Comparison of ENCODE assay signal across 8 mouse cellular contexts in genomic region chr12:70345531-70346138, GRCm38 (mm10). TPM values are rescaled to one million over a fixed set of nuclear protein-coding genes. Genes with fewer than 3 reads are reported as not detected.
A peak's percentile ranks its signal among the peaks of the same experiment; 100 is the strongest.
DNase-seq lines count a peak whose midpoint lies in the region; ATAC-seq lines count a peak whose summit lies in the region.

No protein-coding gene starts in this region.

- H3K27me3 ChIP-seq in forebrain, embryonic 11.5 days (ENCODE audit: control insufficient read depth, insufficient read depth, low read length) = peaks cover 6% of the 10 kb centered on the region
- H3K27me3 ChIP-seq in intestine, embryonic 16.5 days (replicated peaks; ENCODE audit: control insufficient read depth, insufficient read depth, low read length) = peaks cover 21% of the 10 kb centered on the region
- no peaks in the 10 kb centered on the region for H3K27me3 ChIP-seq in midbrain, embryonic 15.5 days (replicated peaks)

- H3K27ac ChIP-seq in forebrain, embryonic 11.5 days (ENCODE audit: low read depth, low read length) = no peak overlapping the region
- H3K27ac ChIP-seq in intestine, embryonic 16.5 days (ENCODE audit: low read length) = no peak overlapping the region
- peak overlapping the region; percentile 98 for H3K27ac ChIP-seq in midbrain, embryonic 15.5 days

- H3K9ac ChIP-seq in forebrain, embryonic 11.5 days (ENCODE audit: low read length) = peak overlapping the region; percentile 83
- H3K9ac ChIP-seq in intestine, embryonic 16.5 days (ENCODE audit: low read depth, low read length) = no peak overlapping the region
- H3K9ac ChIP-seq in midbrain, embryonic 15.5 days = peak overlapping the region; percentile 84

- 30% methylated on average over 16 of the region's 16 CpGs for WGBS in forebrain, embryonic 11.5 days
- 34% methylated on average over 16 of the region's 16 CpGs for WGBS in intestine, embryonic 16.5 days
- WGBS in midbrain, embryonic 15.5 days = 17% methylated on average over 16 of the region's 16 CpGs

- DNase-seq in kidney, postnatal 4 days = peak; percentile 14 to 15
- DNase-seq in kidney, postnatal 25 days = no peak
- DNase-seq in forebrain, embryonic 11.5 days (ENCODE audit: low spot score) = peak; percentile 56
- DNase-seq in gastrocnemius, postnatal 25 days = no peak
- no peak for DNase-seq in gastrocnemius, adult 8-10 months (ENCODE audit: low spot score in 2 of 2)

- no peaks in the 10 kb centered on the region for H3K9me3 ChIP-seq in forebrain, embryonic 11.5 days (ENCODE audit: control insufficient read depth, low read length)
- no peaks in the 10 kb centered on the region for H3K9me3 ChIP-seq in intestine, embryonic 16.5 days (ENCODE audit: control insufficient read depth, low read length)
- no peaks in the 10 kb centered on the region for H3K9me3 ChIP-seq in midbrain, embryonic 15.5 days

- peak overlapping the region; percentile 62 for H3K4me3 ChIP-seq in forebrain, embryonic 11.5 days (ENCODE audit: low read depth, low read length)
- peak overlapping the region; percentile 62 for H3K4me3 ChIP-seq in intestine, embryonic 16.5 days (ENCODE audit: low read length)
- peak overlapping the region; percentile 59 for H3K4me3 ChIP-seq in midbrain, embryonic 15.5 days

- H3K4me1 ChIP-seq in forebrain, embryonic 11.5 days (replicated peaks; ENCODE audit: control insufficient read depth, insufficient read depth, low read length) = peaks cover 9% of the 10 kb centered on the region; the same call in 1 of the 2 replicates
- H3K4me1 ChIP-seq in intestine, embryonic 16.5 days (ENCODE audit: control insufficient read depth, insufficient read depth, low read length) = peaks cover 18% of the 10 kb centered on the region
- peaks cover 46% of the 10 kb centered on the region for H3K4me1 ChIP-seq in midbrain, embryonic 15.5 days

- ATAC-seq in forebrain, embryonic 11.5 days (replicated peaks; ENCODE audit: low FRiP score) = peak; percentile 4; the same call in 1 of the 2 replicates
- no peak for ATAC-seq in intestine, embryonic 16.5 days
- ATAC-seq in midbrain, embryonic 15.5 days (replicated peaks) = peak; percentile 16
- ATAC-seq in activated CD4-positive, CD25-positive, alpha-beta regulatory T cell, adult 4 months = no peak

- no peaks in the 10 kb centered on the region for H3K36me3 ChIP-seq in forebrain, embryonic 11.5 days (ENCODE audit: control insufficient read depth, insufficient read depth, low read length)
- no peaks in the 10 kb centered on the region for H3K36me3 ChIP-seq in intestine, embryonic 16.5 days (ENCODE audit: control insufficient read depth, insufficient read depth, low read length)
- no peaks in the 10 kb centered on the region for H3K36me3 ChIP-seq in midbrain, embryonic 15.5 days (replicated peaks)

- peak overlapping the region; percentile 90 for H3K4me2 ChIP-seq in forebrain, embryonic 11.5 days (ENCODE audit: low read depth, low read length, severe bottlenecking)
- peak overlapping the region; percentile 95; the same call in 1 of the 2 replicates for H3K4me2 ChIP-seq in intestine, embryonic 16.5 days (ENCODE audit: low read depth, low read length)
- peak overlapping the region; percentile 62 for H3K4me2 ChIP-seq in midbrain, embryonic 15.5 days

RNA-seq across cellular contexts. Expression of gene Trim9, which starts 1.8 kb away (rescaled TPM):
- 14.5 and 15.5 TPM in 2 replicates for polyA plus RNA-seq in forebrain, embryonic 11.5 days (2014; fragmentation: Nextera tagmentation; extraction: Ambion mirVana)
- 0.69 and 1.0 TPM in 2 replicates for polyA plus RNA-seq in intestine, embryonic 16.5 days (2015; fragmentation: Nextera tagmentation; extraction: Ambion mirVana)
- polyA plus RNA-seq in midbrain, embryonic 15.5 days (2015; fragmentation: Nextera tagmentation; extraction: Ambion mirVana) = 89.2 and 91.8 TPM in 2 replicates
- not detected for polyA plus RNA-seq in activated CD4-positive, CD25-positive, alpha-beta regulatory T cell, adult 4 months (2017; shearing (Covaris generic))
- total RNA-seq in gastrocnemius, postnatal 25 days (2021) = under 1 TPM; 0.10 to 0.11 TPM
- total RNA-seq in gastrocnemius, adult 8-10 months (2022) = under 1 TPM in 3 of 4 experiments, not detected in 1; 0.10 to 0.13 (median 0.12) TPM

Comparison
In these comparisons a context has a peak if more than half of its experiments do, and no peak if none do; other contexts are left out.
1. DNase-seq: peak in kidney, postnatal 4 days (2 of 2) and forebrain, embryonic 11.5 days (single experiment); none in kidney, postnatal 25 days (0 of 2), gastrocnemius, postnatal 25 days (single experiment) and gastrocnemius, adult 8-10 months (0 of 2).
2. ATAC-seq: peak in forebrain, embryonic 11.5 days (single experiment) and midbrain, embryonic 15.5 days (single experiment); none in intestine, embryonic 16.5 days (single experiment) and activated CD4-positive, CD25-positive, alpha-beta regulatory T cell, adult 4 months (single experiment).
3. Peak in every context shown above with its lines, with median percentiles within 50 percentile points of each other: H3K4me2 ChIP-seq and H3K4me3 ChIP-seq.